Comparison of ENCODE assay signal across 10 mouse cellular contexts in the genomic region with DNA sequence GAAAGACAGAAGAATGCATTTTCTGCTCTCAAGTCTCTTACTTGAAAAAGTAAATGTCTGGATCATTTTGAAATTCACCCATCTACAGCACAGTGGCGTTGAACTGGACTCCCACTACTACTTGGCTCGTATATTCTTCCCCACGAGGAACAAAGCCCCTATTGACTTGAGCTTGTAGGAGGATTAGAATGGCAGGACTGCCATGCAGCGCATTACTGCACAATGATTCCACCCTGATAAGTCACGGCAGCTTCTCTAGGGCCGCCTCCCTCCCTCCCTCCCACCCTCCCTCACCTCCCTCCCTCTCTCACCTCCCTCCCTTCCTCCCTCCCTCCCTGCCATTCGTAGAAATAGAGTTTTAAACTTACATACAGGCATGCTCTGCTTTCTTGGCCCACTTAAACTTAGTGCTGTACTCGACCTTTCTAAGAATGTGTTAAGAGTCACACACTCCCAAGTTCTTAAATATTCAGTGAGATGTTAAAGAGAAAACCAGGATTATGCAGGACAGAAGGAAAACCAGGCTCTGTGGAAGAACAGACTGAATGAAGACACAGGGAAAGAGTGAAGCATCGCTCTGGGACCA. TPM values are rescaled to one million over a fixed set of nuclear protein-coding genes. Genes with fewer than 3 reads are reported as not detected.
DNase-seq lines count a peak whose midpoint lies in the region; ATAC-seq lines count a peak whose summit lies in the region.
"Had no signal": no experiment of that assay in that cellular context is flagged by ENCODE, and none has a peak within 500 bp of the region (broad histone marks: within the 10 kb centered on the region; RNA-seq: fewer than 3 reads in every experiment).

No protein-coding gene starts in this region.

- WGBS in heart, embryonic 13.5 days, result 30% methylated on average over 9 of the region's 9 CpGs
- WGBS in lung, embryonic 16.5 days, result 37% methylated on average over 9 of the region's 9 CpGs
- WGBS in embryonic facial prominence, embryonic 14.5 days, result 35% methylated on average over 9 of the region's 9 CpGs
- 41% methylated on average over 9 of the region's 9 CpGs for WGBS in stomach, embryonic 14.5 days

- ATAC-seq in heart, embryonic 13.5 days (ENCODE audit: extremely low read depth, insufficient number of reproducible peaks, low FRiP score, low TSS enrichment), result no peak
- ATAC-seq in lung, embryonic 16.5 days (ENCODE audit: low read depth), result peak; percentile 47
- peak; percentile 45; the same call in 1 of the 2 replicates for ATAC-seq in embryonic facial prominence, embryonic 14.5 days (ENCODE audit: low read depth)
- no peak for ATAC-seq in stomach, embryonic 14.5 days (ENCODE audit: insufficient number of reproducible peaks, insufficient read depth, low FRiP score, low read depth)

- no peak overlapping the region for H3K4me3 ChIP-seq in heart, embryonic 13.5 days
- 0 out of 2 replicates have a peak overlapping the region, but pooled peaks have one; percentile 4 for H3K4me3 ChIP-seq in lung, embryonic 16.5 days (ENCODE audit: low read length)
- H3K4me3 ChIP-seq in embryonic facial prominence, embryonic 14.5 days (ENCODE audit: low read depth, low read length), result no peak overlapping the region
- H3K4me3 ChIP-seq in stomach, embryonic 14.5 days (ENCODE audit: low read depth, low read length), result no peak overlapping the region

- H3K36me3 ChIP-seq in heart, embryonic 13.5 days, result peaks cover 4% of the 10 kb centered on the region; the same call in 1 of the 2 replicates
- no peaks in the 10 kb centered on the region for H3K36me3 ChIP-seq in lung, embryonic 16.5 days (ENCODE audit: control insufficient read depth, insufficient read depth, low read length)
- no peaks in the 10 kb centered on the region for H3K36me3 ChIP-seq in embryonic facial prominence, embryonic 14.5 days (ENCODE audit: control insufficient read depth, insufficient read depth, low read length)
- H3K36me3 ChIP-seq in stomach, embryonic 14.5 days (ENCODE audit: control insufficient read depth, insufficient read depth, low read length), result no peaks in the 10 kb centered on the region

- peak overlapping the region; percentile 78 for H3K27ac ChIP-seq in heart, embryonic 13.5 days (replicated peaks)
- peak overlapping the region; percentile 87 for H3K27ac ChIP-seq in lung, embryonic 16.5 days (ENCODE audit: low read length)
- H3K27ac ChIP-seq in embryonic facial prominence, embryonic 14.5 days (replicated peaks; ENCODE audit: low read depth, low read length), result no peak overlapping the region
- peak overlapping the region; percentile 33; the same call in 1 of the 2 replicates for H3K27ac ChIP-seq in stomach, embryonic 14.5 days (ENCODE audit: low read length)

- H3K4me2 ChIP-seq in heart, embryonic 13.5 days, result no peak overlapping the region
- H3K4me2 ChIP-seq in lung, embryonic 16.5 days (ENCODE audit: low read depth, low read length), result no peak overlapping the region
- no peak overlapping the region for H3K4me2 ChIP-seq in embryonic facial prominence, embryonic 14.5 days (ENCODE audit: low read depth, low read length)
- no peak overlapping the region for H3K4me2 ChIP-seq in stomach, embryonic 14.5 days (replicated peaks; ENCODE audit: low read depth, low read length)

- H3K4me1 ChIP-seq in heart, embryonic 13.5 days, result peaks cover 92% of the 10 kb centered on the region
- H3K4me1 ChIP-seq in lung, embryonic 16.5 days (replicated peaks; ENCODE audit: control insufficient read depth, insufficient read depth, low read length), result peaks cover 40% of the 10 kb centered on the region
- peaks cover 17% of the 10 kb centered on the region for H3K4me1 ChIP-seq in embryonic facial prominence, embryonic 14.5 days (ENCODE audit: control insufficient read depth, insufficient read depth, low read length)
- H3K4me1 ChIP-seq in stomach, embryonic 14.5 days (ENCODE audit: control insufficient read depth, insufficient read depth, low read length), result peaks cover 23% of the 10 kb centered on the region

- H3K9ac ChIP-seq in heart, embryonic 13.5 days, result 0 out of 2 replicates have a peak overlapping the region, but pooled peaks have one; percentile 14
- H3K9ac ChIP-seq in lung, embryonic 16.5 days (ENCODE audit: low read length), result no peak overlapping the region
- no peak overlapping the region for H3K9ac ChIP-seq in embryonic facial prominence, embryonic 14.5 days (ENCODE audit: low read depth, low read length)
- H3K9ac ChIP-seq in stomach, embryonic 14.5 days (replicated peaks; ENCODE audit: low read depth, low read length), result no peak overlapping the region

- H3K27me3 ChIP-seq in heart, embryonic 13.5 days (replicated peaks), result no peaks in the 10 kb centered on the region
- no peaks in the 10 kb centered on the region for H3K27me3 ChIP-seq in lung, embryonic 16.5 days (ENCODE audit: control insufficient read depth, insufficient read depth, low read depth, low read length)
- H3K27me3 ChIP-seq in embryonic facial prominence, embryonic 14.5 days (replicated peaks; ENCODE audit: control insufficient read depth, insufficient read depth, low read length), result no peaks in the 10 kb centered on the region
- no peaks in the 10 kb centered on the region for H3K27me3 ChIP-seq in stomach, embryonic 14.5 days (ENCODE audit: control insufficient read depth, insufficient read depth, low read length)
- H3K27me3 ChIP-seq: CH12.LX had no signal

- no peaks in the 10 kb centered on the region for H3K9me3 ChIP-seq in heart, embryonic 13.5 days
- no peaks in the 10 kb centered on the region for H3K9me3 ChIP-seq in lung, embryonic 16.5 days (ENCODE audit: control insufficient read depth, low read length)
- H3K9me3 ChIP-seq in embryonic facial prominence, embryonic 14.5 days (ENCODE audit: control insufficient read depth, low read length), result no peaks in the 10 kb centered on the region
- H3K9me3 ChIP-seq in stomach, embryonic 14.5 days (ENCODE audit: control insufficient read depth, low read depth, low read length), result no peaks in the 10 kb centered on the region

- no peak for DNase-seq in heart, adult 9 months (ENCODE audit: low spot score in 2 of 2)
- DNase-seq in lung, adult 18-20 months, result no peak
- peak; percentile 63 for DNase-seq in embryonic facial prominence, embryonic 14.5 days (ENCODE audit: low spot score)
- no peak for DNase-seq in gastrocnemius, postnatal 4 days (ENCODE audit: low spot score in 2 of 2)
- DNase-seq in urinary bladder, postnatal 4 days (ENCODE audit: low spot score in 2 of 2), result no peak
- DNase-seq: right cerebral cortex, adult 18-20 months had no signal

RNA-seq across cellular contexts. Expression of gene Lamc1, which starts 54.5 kb away (rescaled TPM):
- polyA plus RNA-seq in heart, embryonic 13.5 days (2015; fragmentation: Nextera tagmentation; extraction: Ambion mirVana), result 75.3 and 78.2 TPM in 2 replicates
- 126 and 135 TPM in 2 replicates for polyA plus RNA-seq in lung, embryonic 16.5 days (2015; fragmentation: Nextera tagmentation; extraction: Ambion mirVana)
- 87.8 and 98.5 TPM in 2 replicates for polyA plus RNA-seq in embryonic facial prominence, embryonic 14.5 days (2014; fragmentation: Nextera tagmentation; extraction: Ambion mirVana)
- polyA plus RNA-seq in stomach, embryonic 14.5 days (2014; fragmentation: Nextera tagmentation; extraction: Ambion mirVana), result 104 and 111 TPM in 2 replicates
- total RNA-seq in gastrocnemius, postnatal 4 days (2021), result 100 to 1,000 TPM; 323 to 353 TPM

Comparison
In these comparisons a context has a peak if more than half of its experiments do, and no peak if none do; other contexts are left out.
1. ATAC-seq: peak in lung, embryonic 16.5 days (single experiment) and embryonic facial prominence, embryonic 14.5 days (single experiment); none in heart, embryonic 13.5 days (single experiment) and stomach, embryonic 14.5 days (single experiment).